Mouse (Mus musculus): ENCODE measurements around the gene Gm10377. TPM values are rescaled to one million over a fixed set of nuclear protein-coding genes. Genes with fewer than 3 reads are reported as not detected.
"Not testable (repeated sequence)": the region's sequence is repeated elsewhere in the genome, so short reads cannot be mapped to it uniquely, and the experiment has no call there.

Gene Gm10377
- polyA plus RNA-seq (2012; fragmentation: generic; extraction: Trizol): not detected

GRCm38 (mm10) chr14:42797887-42798286 lies at the start of gene Gm10377:
Gene Gm10377 (minus strand): TSS chr14:42797987.
- not testable (repeated sequence) for H3K79me2 ChIP-seq (ENCODE audit: control insufficient read depth, insufficient read depth); H3K36me3 ChIP-seq (ENCODE audit: control insufficient read depth, insufficient read depth); H3ac ChIP-seq (ENCODE audit: control insufficient read depth, insufficient read length); H3K4me3 ChIP-seq; H3K4me2 ChIP-seq (ENCODE audit: low read depth); H3K27me3 ChIP-seq (ENCODE audit: control insufficient read depth, insufficient read depth, insufficient read length)

- not testable (repeated sequence) for H3K4me2 ChIP-seq (ENCODE audit: low read depth)
These were observed 29.1 kb downstream of the Gm10377 start, which contains the start of gene Gm3015 for GRCm38 (mm10) chr14:42768721-42769120. Gene Gm3015 (minus strand): TSS chr14:42768821.

More at GRCm38 (mm10) chr14:42768721-42769120, 29.1 kb downstream of the Gm10377 start, which contains the start of gene Gm3015:
- not testable (repeated sequence) for H3K79me2 ChIP-seq (ENCODE audit: control insufficient read depth, insufficient read depth); H3K27me3 ChIP-seq (ENCODE audit: control insufficient read depth, insufficient read depth, insufficient read length); H3K4me3 ChIP-seq; H3ac ChIP-seq (ENCODE audit: control insufficient read depth, insufficient read length); H3K36me3 ChIP-seq (ENCODE audit: control insufficient read depth, insufficient read depth)

Other genes with a start within 250 kb of the Gm10377 start
- gene Gm17124, start 198.1 kb downstream of the Gm10377 start, polyA plus RNA-seq (2012; fragmentation: generic; extraction: Trizol): not detected
- not detected for gene Gm3633, start 156.1 kb downstream of the Gm10377 start, polyA plus RNA-seq (2012; fragmentation: generic; extraction: Trizol)
- gene Gm10378, start 142.0 kb downstream of the Gm10377 start, polyA plus RNA-seq (2012; fragmentation: generic; extraction: Trizol): not detected
- gene Gm3015, start 29.2 kb downstream of the Gm10377 start, polyA plus RNA-seq (2012; fragmentation: generic; extraction: Trizol): not detected
- not detected for gene Gm21977, start 55.5 kb upstream of the Gm10377 start, polyA plus RNA-seq (2012; fragmentation: generic; extraction: Trizol)
- gene Gm8082, start 195.6 kb upstream of the Gm10377 start, polyA plus RNA-seq (2012; fragmentation: generic; extraction: Trizol): not detected
- gene Gm10376, start 217.6 kb upstream of the Gm10377 start, polyA plus RNA-seq (2012; fragmentation: generic; extraction: Trizol): not detected